Mouse (Mus musculus): Measurements from ENCODE around the gene Slain1.
A peak's percentile ranks its signal among the peaks of the same experiment; 100 is the strongest.

Gene Slain1

DNA sequence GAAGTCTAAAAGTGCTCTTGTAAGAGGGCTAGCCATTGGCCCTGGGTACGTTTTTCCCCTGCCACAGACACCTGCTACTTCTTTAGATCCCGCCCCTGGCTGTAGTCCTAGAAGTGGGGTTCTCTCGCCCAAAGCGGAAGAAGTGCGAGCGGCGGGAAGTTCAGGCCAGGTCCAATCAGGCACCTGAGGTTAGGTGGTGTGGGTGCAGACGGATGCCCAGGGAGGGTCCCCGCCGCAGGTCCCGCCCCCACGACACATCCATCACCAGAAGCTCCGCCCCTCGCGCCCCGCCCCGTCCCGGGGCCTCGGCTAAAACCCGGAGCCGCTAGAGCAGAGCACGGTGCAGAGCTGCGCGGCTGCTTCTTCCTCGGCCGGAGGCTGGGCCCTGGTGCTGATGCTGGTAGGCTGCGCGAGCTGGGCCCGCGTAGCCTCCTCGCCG lies at the start of gene Slain1:
Slain1 (plus strand) TSS at position 333 of the 439 bp plus-strand sequence.
- peak; percentile 66 for DNase-seq (ENCODE audit: low spot score)

DNA sequence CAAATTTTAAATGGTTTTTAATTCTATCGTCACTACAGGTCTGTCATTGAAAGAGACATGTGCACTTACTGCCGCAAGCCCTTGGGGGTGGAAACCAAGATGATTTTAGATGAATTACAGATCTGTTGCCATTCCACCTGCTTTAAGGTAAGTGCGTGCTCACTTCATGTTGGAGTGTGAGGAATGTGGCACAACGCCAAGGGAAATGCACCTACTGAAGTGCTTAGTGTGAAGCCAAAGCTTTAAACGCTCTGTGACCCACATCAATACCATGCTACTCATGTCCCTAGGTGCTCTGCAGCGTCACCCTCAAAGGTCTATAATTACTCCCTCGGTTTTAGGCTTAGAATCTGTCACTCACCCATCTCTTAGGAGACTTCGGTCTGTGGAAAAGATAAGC lies 42.0 kb upstream of the Slain1 start:
- DNase-seq (ENCODE audit: low spot score), result no peak

DNA sequence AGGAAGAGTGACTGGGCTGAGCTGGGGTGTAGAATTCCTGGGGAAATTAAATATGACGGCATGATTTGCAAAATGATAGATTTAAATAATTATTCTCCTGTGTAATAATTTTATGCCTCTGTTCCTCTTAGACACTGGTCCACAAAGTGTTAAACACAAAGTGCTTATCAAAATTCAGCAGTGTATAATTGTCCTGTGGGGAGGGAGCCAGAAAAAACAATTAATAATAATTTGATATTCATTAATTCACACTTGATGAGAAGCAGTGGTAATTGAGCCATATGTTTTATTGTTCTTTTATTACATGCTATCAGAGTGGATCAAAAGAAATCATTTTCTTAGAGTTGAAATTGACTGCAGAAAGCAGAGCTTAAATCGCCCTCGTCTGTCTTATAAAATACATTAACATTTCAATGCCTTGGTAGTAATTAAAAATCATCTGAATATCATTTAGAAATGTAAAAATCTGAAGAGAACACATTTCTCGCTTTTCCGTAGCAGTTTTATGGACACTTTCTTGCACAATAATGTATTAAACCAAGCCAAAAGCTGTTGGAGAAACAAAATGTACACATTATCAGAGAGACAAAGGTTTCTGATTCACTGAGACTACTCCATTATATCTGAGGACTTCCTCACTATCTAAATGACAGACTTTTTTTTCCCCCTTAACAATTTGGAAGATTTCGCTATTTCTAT lies 36.3 kb upstream of the Slain1 start:
- no peak for DNase-seq (ENCODE audit: low spot score)

DNA sequence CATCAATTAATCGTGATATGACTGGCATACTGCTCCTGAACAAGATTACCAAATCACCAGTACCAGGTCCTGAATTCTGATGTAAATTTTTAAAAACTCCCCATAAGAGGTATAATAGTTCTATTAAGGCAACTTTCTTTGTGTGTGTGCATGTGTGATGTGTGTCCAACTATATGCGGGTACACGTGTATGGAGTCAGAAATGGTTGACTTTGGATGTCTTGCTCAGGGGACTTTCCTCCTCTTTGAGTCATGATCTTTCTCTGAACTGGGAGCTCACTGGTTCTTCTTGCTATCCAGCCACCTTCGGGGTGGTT lies 35.8 kb upstream of the Slain1 start:
- DNase-seq (ENCODE audit: low spot score), result no peak

DNA sequence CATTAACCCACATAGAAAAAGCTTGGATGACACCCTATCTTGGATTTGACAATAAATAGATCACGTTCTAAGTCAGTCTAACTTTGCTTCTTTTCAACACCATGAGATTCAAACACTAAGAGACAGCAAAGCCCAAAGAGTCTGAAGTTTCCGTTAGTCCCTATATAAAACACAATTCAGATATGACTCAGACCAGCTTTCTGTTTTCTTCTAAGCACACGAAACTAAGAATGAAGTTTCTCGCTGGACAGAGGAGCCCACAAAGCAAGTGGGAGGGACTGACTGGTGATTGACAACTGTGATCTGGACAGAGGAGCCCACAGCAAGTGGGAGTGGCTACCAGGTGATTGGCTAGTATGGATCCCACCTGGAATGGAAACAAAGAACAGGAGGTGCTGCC lies 30.3 kb upstream of the Slain1 start:
- no peak for DNase-seq (ENCODE audit: low spot score)

DNA sequence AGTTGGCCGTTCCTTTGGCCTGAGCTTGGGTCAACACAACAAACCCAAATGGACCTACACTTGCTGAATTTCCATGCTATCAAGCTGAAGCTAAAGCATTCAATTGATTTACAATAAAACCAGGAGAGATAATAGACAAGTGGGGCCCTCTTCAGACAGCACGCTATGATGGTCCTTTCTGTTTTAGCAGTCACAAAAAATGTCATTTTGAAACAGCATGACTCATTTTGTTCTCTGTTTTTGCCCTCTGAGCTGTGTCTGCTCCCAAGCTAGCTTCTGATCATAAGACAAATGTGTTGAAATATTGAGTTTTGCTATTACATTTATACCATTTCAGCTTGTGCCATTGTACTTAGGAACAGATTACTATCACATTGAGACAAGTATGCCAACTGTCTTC lies 28.8 kb upstream of the Slain1 start:
- no peak for DNase-seq (ENCODE audit: low spot score)

DNA sequence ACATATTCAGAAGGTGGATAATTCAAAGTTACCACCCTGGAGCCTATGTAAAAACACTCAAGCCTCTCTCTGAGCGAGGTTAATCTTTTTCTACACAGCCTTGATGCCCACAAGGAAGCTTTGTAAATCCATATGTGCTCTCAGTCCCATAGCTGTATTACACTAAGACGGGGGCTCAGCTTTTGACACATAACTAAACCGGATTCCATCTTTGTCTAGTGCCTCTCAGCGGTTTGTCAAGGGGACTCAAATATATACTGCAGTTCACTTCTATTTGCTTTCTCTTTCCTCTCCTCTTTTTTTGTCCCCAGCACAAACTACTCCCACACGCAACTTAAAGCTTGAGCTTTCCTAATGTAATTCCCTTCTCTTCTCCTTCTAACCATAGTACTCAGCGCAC lies 23.9 kb upstream of the Slain1 start:
- no peak for DNase-seq (ENCODE audit: low spot score)

DNA sequence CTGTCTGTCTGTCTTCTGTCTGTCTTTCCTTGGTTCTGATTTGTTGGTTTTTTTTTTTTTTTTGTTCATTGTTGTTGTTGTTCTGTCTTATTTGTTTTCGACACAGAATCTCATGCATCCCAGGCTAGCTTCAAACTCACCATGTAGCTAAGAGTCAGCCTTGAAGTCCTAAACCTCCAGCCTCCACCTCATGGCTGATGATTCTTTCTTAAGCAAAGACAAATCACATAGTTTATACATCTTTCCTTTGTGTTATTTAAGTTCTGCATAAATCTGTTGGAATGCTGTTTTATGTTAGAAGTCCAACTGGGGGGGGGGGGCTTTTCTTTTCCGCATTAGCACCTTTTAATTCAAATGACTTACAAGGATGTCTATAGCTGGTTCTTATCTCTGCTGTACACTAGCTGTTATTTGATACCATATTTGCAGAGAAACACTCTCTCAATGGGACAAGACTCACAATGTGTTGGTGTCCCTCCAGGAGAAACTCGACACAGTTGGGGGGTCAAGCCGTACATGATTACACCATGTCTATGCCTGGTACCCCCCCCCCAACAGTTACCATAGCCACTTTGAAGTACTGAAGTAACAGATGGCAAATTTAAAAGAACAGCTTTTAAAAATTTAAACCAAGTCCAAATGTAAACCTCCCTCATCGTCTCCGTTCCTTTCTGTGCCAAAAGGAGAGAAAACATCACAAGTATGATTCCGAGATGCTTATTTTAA lies 20.2 kb upstream of the Slain1 start:
- no peak for DNase-seq (ENCODE audit: low spot score)

DNA sequence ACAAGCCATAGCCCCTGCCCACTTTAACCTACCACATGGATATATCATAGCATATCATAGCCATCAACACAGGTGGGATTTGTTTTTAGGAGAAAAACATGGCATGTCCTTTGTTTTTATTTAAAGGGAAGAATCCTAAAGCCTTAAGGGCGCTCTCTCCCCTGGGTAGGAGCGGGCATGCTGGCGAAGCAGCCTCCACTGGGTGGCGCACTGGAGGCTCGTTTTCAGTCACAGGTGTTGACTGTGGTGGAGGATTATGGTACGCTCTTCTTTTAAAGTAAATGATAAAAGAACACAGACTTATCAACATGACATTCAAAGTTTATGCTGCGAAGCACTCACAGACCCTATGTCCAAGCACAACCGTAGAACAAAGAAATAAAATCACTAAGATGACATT lies 19.5 kb upstream of the Slain1 start:
- no peak for DNase-seq (ENCODE audit: low spot score)

DNA sequence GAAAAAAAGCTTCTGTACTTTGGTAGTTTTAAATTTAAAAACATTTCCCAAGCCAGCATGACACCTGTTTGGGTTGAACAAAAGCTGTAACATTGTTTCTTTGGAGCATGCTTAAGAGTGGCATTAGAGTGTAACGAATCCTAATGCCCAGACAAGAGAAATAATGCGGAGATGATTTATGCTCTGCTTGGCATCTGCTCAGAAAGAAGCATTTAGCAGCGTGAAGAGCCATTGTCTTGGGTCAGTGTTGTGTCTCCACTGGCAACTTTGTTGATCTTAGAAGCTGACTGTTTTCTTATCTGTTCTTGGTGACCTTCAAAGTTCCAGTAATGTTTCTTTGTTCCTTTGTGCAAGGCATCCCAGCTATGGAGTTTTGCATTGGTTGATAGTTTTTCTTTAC lies 6.1 kb upstream of the Slain1 start:
- no peak for DNase-seq (ENCODE audit: low spot score)

DNA sequence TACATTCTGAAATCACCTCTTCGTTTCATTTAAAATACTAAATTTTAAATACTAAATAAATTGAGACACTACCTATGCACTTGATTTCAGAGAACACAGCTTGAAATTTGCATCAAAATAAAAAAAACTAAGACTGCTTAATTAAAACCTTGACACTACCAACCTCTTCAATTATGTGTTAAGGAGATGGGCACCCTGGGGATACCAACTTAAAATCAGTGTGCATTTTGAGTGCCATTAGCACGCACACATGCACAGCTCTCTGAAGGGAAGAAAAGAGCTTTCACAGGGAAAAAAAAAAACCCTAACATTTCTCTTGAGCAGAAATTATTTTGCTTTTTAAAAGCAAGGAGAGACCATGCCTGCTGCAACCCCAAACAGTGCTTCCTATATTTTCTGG lies 2.0 kb upstream of the Slain1 start:
- DNase-seq (ENCODE audit: low spot score), result no peak

DNA sequence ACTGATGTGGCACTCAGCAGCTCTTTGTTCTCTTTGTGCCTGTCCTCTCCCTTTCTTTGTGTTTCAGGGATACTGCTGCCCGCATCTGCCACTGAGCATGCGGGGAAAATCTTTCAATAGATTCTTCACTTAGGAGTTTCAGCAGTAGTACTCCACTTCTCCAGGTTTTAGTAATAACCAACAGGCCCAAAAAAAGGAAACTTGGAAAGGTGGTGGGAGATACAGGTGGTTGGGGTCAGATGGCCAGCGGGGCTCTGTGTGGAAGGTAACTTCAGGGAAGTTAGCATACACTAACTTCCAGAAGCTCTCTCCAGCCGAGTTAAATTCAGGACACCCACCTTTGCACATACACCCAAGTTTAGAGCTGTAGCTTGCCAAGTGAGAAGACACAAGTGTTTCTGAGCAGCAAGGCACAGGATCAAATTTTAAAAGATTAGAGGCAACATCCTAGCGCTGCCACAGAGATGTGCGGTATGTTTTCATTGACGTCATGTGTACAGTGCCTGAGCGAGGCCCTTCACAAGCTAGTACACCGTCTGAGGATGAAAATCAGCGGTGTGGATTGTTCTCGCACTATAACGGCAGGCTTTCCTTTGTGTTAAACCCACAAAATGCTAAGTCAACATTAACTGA lies 1.3 kb upstream of the Slain1 start:
- no peak for DNase-seq (ENCODE audit: low spot score)

DNA sequence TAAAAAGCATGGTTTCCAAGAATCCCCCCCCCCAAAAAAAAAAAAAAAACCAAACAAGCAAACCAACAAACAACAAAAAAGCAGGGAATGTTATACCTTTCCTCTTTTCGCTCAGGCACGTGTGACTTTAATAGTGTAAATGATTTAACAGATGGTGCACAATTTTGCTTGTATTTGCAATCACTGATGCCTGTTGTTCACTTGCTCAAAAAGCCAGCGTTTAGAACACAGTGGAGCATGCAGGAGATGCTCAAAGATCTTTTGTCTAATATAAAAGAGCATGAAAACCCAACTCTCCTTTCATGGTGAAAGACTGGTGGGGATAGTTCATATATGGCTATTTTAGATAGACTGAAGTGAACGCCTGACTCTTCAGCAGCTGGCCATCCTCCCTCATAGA lies 726 bp upstream of the Slain1 start:
- DNase-seq (ENCODE audit: low spot score), result no peak

DNA sequence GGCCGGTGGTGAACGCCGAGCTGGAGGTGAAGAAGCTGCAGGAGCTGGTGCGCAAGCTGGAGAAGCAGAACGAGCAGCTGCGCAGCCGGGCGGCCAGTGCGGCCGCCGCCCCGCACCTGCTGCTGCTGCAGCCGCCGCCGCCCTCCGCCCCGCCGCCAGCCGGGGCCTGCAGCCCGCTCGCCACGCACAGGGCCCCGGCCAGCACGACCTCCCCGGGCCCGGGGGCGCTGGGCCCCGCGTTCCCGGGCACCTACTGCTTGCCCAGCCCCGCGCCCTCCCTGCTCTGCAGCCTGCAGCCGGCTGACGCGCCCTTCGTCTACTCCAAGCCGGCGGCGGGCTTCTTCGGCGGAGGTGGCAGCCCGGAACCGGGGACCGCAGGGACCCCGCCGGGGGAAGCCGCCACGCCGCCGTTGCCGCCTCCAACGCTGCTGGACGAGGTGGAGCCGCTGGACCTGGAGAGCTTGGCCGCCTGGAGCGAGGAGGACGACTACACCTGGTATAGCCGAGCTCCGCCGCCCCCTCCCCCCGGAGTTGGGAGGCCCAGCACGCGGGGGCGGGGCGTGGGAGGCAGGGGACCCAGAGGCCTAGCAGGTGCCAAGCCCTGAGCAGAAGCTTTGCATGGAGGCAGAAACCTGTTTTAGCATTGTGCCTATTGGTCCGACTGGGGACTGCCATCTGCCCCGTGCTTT lies 529 bp downstream of the Slain1 start:
- peak; percentile 30 for DNase-seq (ENCODE audit: low spot score)

DNA sequence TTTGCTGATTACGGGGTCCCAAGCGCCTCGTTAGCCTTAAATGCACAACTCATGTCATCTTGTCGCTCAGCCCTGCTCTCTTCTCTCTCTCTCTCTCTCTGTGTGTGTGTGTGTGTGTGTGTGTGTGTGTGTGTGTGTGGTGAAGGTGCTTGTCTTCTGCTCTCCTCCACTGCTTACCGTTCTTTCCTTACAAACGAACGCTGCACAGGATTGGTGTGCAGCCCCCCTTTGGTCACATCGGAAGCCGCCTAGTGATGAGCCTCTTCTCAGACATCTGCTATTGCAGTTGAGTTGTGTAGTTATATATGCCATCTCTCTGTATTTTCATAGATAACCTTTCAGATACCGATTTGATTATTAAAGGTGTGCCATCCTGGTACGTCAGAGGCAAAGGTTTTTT lies 1.1 kb downstream of the Slain1 start:
- no peak for DNase-seq (ENCODE audit: low spot score)

DNA sequence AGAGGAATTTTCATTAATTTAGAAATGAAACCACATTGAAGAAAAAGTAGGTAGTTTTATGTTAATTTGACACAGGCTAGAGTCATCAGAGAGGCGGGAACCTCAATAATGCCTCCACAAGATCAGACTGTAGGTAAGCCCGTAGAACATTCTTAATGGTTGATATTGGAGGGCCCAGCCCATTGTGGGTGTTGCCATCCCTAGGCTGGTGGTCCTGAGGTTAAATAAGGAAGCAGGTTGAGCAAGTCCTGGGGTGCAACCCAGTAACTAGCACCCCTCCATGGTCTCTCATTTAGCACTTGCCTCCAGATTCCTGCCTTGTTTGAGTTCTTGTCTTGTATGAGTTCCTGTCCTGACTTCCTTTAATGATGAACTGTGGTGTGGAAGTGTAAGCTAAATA lies 1.5 kb downstream of the Slain1 start:
- DNase-seq (ENCODE audit: low spot score), result no peak

DNA sequence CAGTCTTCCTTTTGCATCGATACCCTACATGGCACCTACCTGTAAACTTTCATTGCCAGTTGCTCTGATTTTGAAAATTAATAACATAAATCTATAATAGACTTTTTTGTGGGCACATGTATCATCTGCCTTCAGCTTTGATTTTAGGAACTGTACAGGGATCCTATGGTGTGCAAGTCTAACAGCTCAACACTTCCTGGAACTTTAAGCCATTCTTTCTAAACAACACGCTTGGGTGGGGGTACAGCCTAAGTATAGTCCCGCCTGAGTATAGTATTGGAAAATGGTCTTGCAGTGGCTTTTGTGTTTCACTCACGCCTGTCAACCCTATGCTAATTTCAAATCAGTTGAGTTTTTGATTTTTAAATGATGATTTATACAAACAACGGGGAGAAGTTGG lies 2.5 kb downstream of the Slain1 start:
- no peak for DNase-seq (ENCODE audit: low spot score)

DNA sequence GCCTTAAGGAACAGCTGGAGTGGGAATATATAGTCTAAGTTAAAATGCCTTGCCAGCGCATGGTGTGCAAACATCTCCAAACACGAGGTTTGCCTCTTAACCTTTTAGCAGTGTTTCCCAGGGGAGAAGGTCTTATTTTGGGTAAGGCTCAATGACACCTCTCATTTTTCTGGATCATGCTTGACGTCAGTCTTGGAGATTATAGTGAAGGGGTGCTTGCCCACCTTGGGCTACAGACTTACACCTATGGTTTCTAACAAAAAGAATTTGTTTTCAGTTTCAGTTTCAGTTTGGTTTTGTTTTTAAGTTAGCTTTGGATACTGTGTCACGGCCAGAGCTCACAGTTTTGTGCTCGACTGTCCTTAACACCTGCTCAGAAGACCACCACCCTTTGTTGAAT lies 3.8 kb downstream of the Slain1 start:
- no peak for DNase-seq (ENCODE audit: low spot score)

DNA sequence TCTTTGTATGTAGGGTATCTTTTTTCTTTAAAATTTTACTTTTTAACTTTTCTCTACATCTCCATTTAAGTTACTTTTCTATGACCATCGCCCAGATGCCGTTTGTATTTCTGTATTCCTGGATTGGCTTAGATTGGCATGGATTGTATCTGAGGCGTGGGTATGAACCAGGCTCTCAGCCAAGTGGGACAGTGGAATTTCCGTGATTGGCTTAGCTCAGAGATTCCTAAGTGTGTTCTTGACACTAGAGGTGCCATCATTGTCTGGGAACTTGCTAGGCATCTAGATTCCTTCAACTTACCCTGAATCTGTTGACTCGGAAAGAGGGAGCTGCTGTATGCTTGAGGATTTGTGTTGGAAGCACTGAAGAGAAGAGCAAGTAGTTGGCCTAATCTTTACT lies 5.4 kb downstream of the Slain1 start:
- no peak for DNase-seq (ENCODE audit: low spot score)

DNA sequence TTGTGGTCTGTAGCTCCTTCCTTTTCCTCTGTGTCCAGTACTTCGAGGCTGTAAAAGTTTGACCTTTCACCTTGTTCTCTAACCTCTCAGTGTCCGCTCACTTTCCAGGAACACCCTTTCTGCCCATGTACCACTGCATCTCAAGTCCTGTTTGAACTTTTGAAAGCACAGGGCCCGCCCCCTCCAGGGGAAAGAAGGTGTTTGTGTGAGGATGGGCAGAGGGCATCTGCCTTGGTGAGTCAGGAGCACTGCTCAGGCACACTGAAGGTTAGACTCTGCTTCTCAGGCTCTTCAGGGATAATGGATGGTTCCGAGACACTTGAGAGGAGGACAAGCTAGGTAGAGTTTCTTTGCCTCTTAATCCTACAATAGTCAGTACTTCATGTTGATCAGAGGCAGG lies 7.8 kb downstream of the Slain1 start:
- no peak for DNase-seq (ENCODE audit: low spot score)

DNA sequence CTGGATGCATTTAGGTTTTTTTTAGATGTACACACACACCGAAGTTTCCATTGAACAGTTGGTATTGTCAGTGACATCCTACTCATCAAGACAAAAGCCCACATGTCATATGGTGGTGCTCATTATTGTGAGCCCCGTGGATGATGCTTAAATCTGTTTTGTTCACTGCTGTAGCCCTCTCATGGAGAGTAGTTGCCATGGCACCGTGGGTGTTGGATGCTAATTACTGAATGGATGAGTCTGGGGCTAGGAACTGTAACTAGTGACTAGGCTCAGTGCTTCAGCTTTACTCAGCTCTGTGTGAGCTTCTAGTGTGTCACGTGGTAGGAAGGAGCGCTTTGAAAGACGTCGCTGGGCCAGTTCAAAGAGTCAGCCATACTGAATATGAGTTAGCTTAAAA lies 13.0 kb downstream of the Slain1 start:
- no peak for DNase-seq (ENCODE audit: low spot score)

DNA sequence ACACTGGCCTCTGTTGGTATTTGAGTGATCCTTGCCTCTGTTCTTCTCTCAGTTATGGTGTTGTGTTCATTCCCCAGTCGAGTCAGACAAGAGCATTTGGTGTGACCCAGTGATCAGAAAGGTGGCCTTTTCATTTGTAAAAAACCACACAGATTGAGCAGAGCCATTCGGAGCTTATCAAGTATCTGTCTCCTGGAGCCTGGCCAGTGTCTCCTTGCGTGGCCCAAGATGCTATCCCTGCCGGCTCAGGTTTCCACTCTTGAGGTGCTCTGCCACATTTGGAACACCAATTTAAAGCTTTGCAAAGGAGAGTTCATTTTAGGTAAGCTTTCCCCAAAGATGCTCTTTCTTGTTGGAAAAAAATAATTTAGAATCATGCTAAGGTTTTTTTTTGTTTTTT lies 14.4 kb downstream of the Slain1 start:
- DNase-seq (ENCODE audit: low spot score), result no peak

DNA sequence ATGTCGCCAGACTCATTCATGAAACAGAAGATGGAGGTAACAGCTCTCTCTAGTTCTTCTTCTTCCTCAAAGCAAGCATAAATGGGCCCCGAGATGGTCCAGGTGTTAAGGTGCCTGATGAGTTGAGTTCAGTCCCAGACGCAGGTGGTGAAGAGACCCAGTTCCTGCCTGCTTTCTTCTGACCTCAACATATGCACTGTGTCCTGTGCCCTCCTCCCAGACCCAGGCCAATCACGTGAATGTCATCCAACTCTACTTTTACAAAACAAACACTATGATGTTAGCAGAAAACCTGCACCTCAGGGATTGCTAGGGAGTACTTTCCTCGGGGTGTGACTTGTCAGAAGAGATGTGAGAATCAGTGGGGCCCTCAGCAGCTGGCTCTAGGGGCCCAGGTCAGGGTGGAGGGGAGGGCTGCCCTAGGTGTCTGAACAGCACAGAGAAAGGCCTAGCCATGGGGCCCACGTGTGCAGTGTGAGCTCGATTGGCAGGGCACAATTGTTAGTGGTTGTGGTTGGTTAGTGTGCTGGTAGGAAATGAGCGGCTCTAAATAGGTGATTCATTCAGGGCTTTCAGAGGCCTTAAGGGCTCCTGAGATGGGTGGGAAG lies 16.4 kb downstream of the Slain1 start:
- DNase-seq (ENCODE audit: low spot score), result no peak
